Mouse (Mus musculus) stomach, postnatal 0 days (tissue): ENCODE data around the gene Supt20. TPM values are rescaled to one million over a fixed set of nuclear protein-coding genes. Genes with fewer than 3 reads are reported as not detected.

Source experiments
- ATAC-seq: fragments of 200-750 bp; cut with Nextera tagmentation; 2 replicates; pipeline ENCODE4 v1.8.0; 2017; ENCODE audit not compliant: low FRiP score, low TSS enrichment
- DNase-seq: peaks from one replicate; pipeline ENCODE4 v3.0.0-alpha.2; 2016; ENCODE audit warnings: low spot score
- H3K27ac ChIP-seq: fragments of 300-500 bp; sonication (generic); replicated peaks from 2 replicates; pipeline ENCODE4 v1.5.1; 2014; ENCODE audit warnings: mild to moderate bottlenecking, control low read depth
- H3K27me3 ChIP-seq: fragments of 300-500 bp; sonication (generic); 2 replicates; pipeline ENCODE4 v1.6.1; 2014; ENCODE audit warnings: low read length; ENCODE audit not compliant: control insufficient read depth, insufficient read depth
- H3K36me3 ChIP-seq: fragments of 300-500 bp; sonication (generic); 2 replicates; pipeline ENCODE4 v1.6.1; 2014; ENCODE audit warnings: low read length, mixed read lengths; ENCODE audit not compliant: control insufficient read depth, insufficient read depth
- H3K4me1 ChIP-seq: fragments of 300-500 bp; sonication (generic); replicated peaks from 2 replicates; pipeline ENCODE4 v1.6.1; 2014; ENCODE audit warnings: antibody characterized with exemption; ENCODE audit not compliant: control insufficient read depth, insufficient read depth
- H3K4me2 ChIP-seq: fragments of 300-500 bp; sonication (generic); replicated peaks from 2 replicates; pipeline ENCODE4 v1.6.1; 2014; ENCODE audit warnings: low read depth, mild to moderate bottlenecking, control low read depth, moderate library complexity
- H3K4me3 ChIP-seq: fragments of 300-500 bp; sonication (generic); 2 replicates; pipeline ENCODE4 v1.5.1; 2014; ENCODE audit warnings: low read depth, low read length, control low read depth
- H3K9ac ChIP-seq: fragments of 300-500 bp; sonication (generic); 2 replicates; pipeline ENCODE4 v1.6.1; 2014; ENCODE audit warnings: mild to moderate bottlenecking, low read length, control low read depth, mixed read lengths
- H3K9me3 ChIP-seq: fragments of 300-500 bp; sonication (generic); 2 replicates; pipeline ENCODE4 v1.6.1; 2016; ENCODE audit warnings: low read length; ENCODE audit not compliant: control insufficient read depth
- CTCF ChIP-seq: IDR thresholded peaks from 2 replicates; pipeline ENCODE4 v1.5.1; 2016; ENCODE audit warnings: antibody characterized with exemption, low read depth, mild to moderate bottlenecking, moderate library complexity
- EP300 ChIP-seq: optimal IDR thresholded peaks from 2 replicates; pipeline ENCODE3; 2016; ENCODE audit warnings: antibody characterized with exemption
- WGBS: fragments of 180-500 bp; shearing (Covaris S2); extraction: QIAGEN DNeasy Blood & Tissue Kit; methylation state at CpG from one replicate; pipeline ENCODE4 v1.1.7; 2014; 5-methylcytosine and 5-hydroxymethylcytosine counted together
- polyA plus RNA-seq: library from polyadenylated mRNA; unstranded; fragments of >200 nt; fragmentation: Nextera tagmentation; extraction: Ambion mirVana; gene quantifications from 2 replicates; pipeline ENCODE4 v1.2.1, GENCODE M21; 2015

Gene Supt20
- polyA plus RNA-seq, 1 experiment from 2014 or later, result 36.0 TPM

GRCm38 (mm10) chr3:54735247-54736046 lies 42.8 kb downstream of the Supt20 start, which contains the start of the genes Exosc8 and Alg5:
Gene Exosc8, minus strand, starts transcription at chr3:54735393.
Gene Alg5, plus strand, starts transcription at chr3:54735539.
- H3K27ac ChIP-seq, result peak within 1 kb of the TSS; percentile 99
- no peak for TF ChIP-seq EP300
- peak; percentile 88 for TF ChIP-seq CTCF
- no peaks in the 10 kb centered on the region for H3K27me3 ChIP-seq
- no peaks in the 10 kb centered on the region for H3K4me1 ChIP-seq
- H3K9ac ChIP-seq, result peak within 1 kb of the TSS; percentile 93
- DNase-seq (peak; percentile 93), ATAC-seq (peak; percentile 92)
- peaks cover 1% of the 10 kb centered on the region; the same call in 1 of the 2 replicates for H3K36me3 ChIP-seq
- H3K4me2 ChIP-seq, result peak within 1 kb of the TSS; percentile 93
- H3K9me3 ChIP-seq, result no peaks in the 10 kb centered on the region
- under 1% methylated on average over 35 of the region's 65 CpGs for WGBS
- peak within 1 kb of the TSS; percentile 88 for H3K4me3 ChIP-seq

GRCm38 (mm10) chr3:54736101-54736927 lies 43.7 kb downstream of the Supt20 start:
- peak; percentile 30 for DNase-seq
- no peak for ATAC-seq
- H3K36me3 ChIP-seq, result peaks cover 1% of the 10 kb centered on the region
- H3K9me3 ChIP-seq, result no peaks in the 10 kb centered on the region
- WGBS, result 46% methylated on average over 18 of the region's 18 CpGs
- TF ChIP-seq EP300 (no peak), CTCF (no peak)
- peak overlapping the region; percentile 93 for H3K4me2 ChIP-seq
- peak overlapping the region; percentile 93 for H3K9ac ChIP-seq
- H3K27me3 ChIP-seq, result no peaks in the 10 kb centered on the region
- H3K27ac ChIP-seq, result peak overlapping the region; percentile 99
- H3K4me1 ChIP-seq, result no peaks in the 10 kb centered on the region
- H3K4me3 ChIP-seq, result peak overlapping the region; percentile 88

GRCm38 (mm10) chr3:54737317-54737716 lies 44.7 kb downstream of the Supt20 start:
- Histone ChIP-seq H3K9me3 (no peaks in the 10 kb centered on the region), H3K9ac (no peak overlapping the region), H3K27me3 (no peaks in the 10 kb centered on the region), H3K36me3 (peaks cover 9% of the 10 kb centered on the region), H3K4me3 (no peak overlapping the region), H3K4me1 (no peaks in the 10 kb centered on the region), H3K27ac (no peak overlapping the region), H3K4me2 (no peak overlapping the region)
- DNase-seq, result no peak
- no peak for ATAC-seq
- TF ChIP-seq CTCF (no peak), EP300 (no peak)
- 88% methylated on average over 8 of the region's 8 CpGs for WGBS

- Histone ChIP-seq H3K4me1 (no peaks in the 10 kb centered on the region), H3K9me3 (no peaks in the 10 kb centered on the region), H3K4me3 (no peak overlapping the region), H3K9ac (no peak overlapping the region), H3K36me3 (peaks cover 38% of the 10 kb centered on the region), H3K27ac (no peak overlapping the region), H3K4me2 (no peak overlapping the region), H3K27me3 (no peaks in the 10 kb centered on the region)
- no peak for TF ChIP-seq CTCF
- no peak for TF ChIP-seq EP300
- no peak for DNase-seq
- ATAC-seq, result no peak
- WGBS, result 95% methylated on average over 11 of the region's 11 CpGs
Measured at GRCm38 (mm10) chr3:54741965-54742364, 49.4 kb downstream of the Supt20 start.

GRCm38 (mm10) chr3:54745799-54746198 lies 53.2 kb downstream of the Supt20 start:
- Histone ChIP-seq H3K9me3 (no peaks in the 10 kb centered on the region), H3K36me3 (peaks cover 52% of the 10 kb centered on the region), H3K9ac (no peak overlapping the region), H3K4me3 (no peak overlapping the region), H3K4me2 (no peak overlapping the region), H3K27ac (no peak overlapping the region), H3K4me1 (no peaks in the 10 kb centered on the region), H3K27me3 (no peaks in the 10 kb centered on the region)
- 54% methylated on average over 5 of the region's 5 CpGs for WGBS
- DNase-seq (peak; percentile 53), ATAC-seq (peak; percentile 53; the same call in 1 of the 2 replicates)
- TF ChIP-seq CTCF (peak; percentile 73), EP300 (no peak)
